Mouse (Mus musculus) common myeloid progenitor, adult 5-6 weeks (primary cell): ENCODE measurements around the gene Gm5460. TPM values are rescaled to one million over a fixed set of nuclear protein-coding genes. Genes with fewer than 3 reads are reported as not detected.

Experiments used
- ATAC-seq: replicated peaks from 2 replicates; pipeline ENCODE4 v1.8.0; 2016; ENCODE audit warnings: low read depth, mild to moderate bottlenecking, moderate TSS enrichment, inconsistent platforms; ENCODE audit not compliant: poor library complexity, severe bottlenecking
- total RNA-seq: library from RNA; stranded (forward); fragments of 200-1000, 187-1606 nt; gene quantifications from 2 replicates; pipeline ENCODE4 v1.2.3, GENCODE M21; 2017

Gm5460 gene
- total RNA-seq, 1 experiment from 2014 or later: not detected

DNA sequence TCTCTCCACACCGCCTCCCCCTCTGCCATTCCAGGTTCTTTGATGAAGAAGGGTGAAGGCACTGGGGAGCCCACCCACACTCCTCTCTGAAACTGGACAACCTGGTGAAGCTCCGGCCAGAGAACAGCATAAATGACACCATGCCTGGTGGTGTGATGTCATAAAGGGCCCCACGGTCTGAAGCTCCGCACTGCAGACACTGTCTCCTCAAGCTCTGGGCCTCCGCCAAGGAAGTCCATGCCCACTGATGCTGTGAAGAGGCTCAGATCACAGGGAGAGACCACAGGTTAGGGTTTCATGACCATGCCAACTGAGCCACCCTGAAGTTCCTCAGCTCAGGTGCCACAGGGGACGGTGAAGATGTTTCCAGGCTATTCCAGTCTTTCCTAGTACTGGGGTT lies 36.0 kb downstream of the Gm5460 start, which contains the start of gene Antxrl:
TSS of gene Antxrl (plus strand) at position 192 of the 400 bp plus-strand sequence.
- no peak for ATAC-seq

DNA sequence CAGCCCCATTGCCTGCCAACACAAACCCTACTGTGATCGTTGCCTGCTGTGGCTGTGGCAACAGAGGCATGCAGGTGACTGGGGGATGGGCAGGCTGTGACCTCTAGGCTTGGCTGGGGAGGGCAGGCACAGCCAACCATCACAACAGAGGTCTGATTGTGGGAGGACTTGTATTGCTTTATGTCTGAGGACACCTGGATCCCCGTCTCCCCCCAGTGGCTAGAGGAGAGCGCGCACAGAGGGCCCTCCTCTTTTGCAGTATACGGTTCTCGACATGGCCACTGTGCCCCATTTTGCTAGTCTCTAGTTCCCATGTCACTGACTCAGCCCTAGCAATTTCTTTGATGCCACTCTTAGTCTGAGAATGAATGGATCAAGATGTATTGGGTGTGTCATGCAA lies 55.1 kb downstream of the Gm5460 start:
- no peak for ATAC-seq

DNA sequence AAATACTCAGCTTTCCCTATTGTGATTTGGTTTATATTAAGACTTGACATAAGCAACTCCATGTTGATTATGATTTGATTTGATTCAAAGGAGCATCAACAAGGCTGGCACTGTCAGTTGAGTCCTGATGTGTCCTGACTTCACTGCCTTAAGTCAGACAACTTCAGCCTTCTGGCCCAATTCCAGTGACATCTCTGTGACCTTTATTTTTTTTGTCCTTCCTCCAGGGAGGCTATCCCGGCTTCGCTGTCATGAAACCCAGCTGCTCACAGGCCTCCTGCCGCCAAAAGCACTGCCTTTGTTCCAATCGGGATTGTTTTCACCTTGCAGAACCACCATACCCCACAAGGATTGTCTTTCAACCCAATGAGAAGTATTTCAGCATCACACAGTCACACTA lies 58.8 kb downstream of the Gm5460 start:
- ATAC-seq: no peak

DNA sequence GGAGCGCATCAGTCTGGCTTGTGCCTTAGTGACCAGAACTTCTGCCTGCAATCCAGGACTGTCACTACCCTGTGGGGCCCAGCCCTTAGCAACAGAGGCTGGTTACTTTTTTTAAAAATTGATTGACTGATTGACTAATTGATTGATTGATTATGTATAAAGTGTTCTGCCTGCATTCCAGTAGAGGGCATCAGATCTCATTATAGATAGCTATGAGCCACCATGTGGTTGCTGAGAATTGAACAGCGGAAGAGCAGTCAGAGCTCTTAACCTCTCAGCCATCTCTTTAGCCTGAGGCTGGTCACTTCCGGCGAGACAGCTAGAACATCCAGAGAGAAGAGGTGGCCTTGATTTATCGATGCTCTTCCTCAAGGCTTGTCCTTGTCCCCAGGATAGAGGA lies 60.7 kb downstream of the Gm5460 start:
- no peak for ATAC-seq

DNA sequence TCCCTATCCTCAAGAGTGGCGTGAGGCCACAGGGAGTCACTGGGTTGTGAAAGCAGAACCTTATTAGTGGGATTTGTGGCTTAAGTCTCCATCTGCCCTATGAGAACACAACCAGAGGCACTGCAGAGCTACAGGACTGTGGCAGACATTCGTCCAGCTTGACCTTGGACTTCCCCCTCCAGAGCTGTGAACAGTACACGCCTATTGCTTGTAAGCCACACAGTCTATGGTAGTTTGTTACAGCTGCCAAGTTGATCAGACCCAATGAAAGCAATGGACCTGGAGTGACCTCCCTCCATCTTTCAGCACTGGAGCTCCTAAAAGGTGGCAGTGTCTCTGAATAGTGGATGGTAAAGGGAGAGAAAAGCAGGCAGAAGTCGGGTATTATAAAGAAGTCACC lies 61.7 kb downstream of the Gm5460 start:
- ATAC-seq: no peak

DNA sequence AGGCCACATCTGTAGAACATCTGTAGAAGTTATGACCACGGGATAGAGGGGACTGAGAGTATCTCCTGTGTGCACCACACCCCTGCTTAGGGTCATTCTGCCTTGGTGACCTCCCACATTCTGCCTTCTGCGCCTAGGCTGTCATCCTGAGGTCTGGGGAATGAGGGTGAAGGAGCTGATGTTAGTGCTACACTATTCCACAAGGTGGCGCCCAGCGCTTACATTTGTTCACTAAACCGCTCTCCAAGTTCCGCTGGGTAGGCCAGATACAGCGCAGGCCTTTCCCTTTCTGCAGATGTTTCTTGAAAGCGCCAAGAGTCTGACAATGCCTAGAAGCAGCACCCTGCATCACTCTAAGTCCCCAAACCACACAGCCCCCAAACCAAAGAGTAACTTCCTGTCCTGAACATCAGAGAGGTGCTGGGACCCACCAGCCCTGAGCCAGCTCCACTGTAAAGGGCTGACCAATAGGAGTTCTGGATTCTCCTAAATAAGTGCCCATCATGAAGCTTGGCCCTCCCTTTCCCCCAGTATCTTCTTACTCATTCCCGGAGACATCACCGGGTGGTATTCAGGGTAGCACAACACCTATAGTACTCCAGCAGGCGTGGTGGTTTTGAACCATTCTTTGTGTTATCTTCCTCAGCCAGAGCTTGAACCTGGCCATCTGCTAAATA lies 63.9 kb downstream of the Gm5460 start:
- ATAC-seq: peak; percentile 97

DNA sequence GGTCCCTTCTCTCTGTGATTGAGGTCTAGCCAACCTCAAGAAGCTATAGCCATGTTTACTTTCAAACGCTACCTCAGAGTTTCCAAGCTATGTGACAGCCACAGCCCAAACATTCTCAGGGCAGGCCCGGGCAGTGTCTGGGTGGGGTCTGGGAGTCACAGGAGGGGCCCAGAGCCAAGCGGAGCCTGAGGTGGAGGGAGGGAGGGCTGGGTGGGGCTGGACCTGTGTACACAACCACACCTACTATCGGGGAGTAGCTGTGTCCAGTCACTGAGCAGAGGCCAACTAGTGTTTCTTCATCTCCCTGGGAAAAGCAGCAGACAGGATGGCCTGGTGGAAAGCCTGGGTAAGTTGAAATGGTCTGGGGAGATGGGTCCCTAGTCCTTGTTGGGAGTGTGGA lies 69.2 kb downstream of the Gm5460 start, which contains the start of gene Anxa8:
TSS of gene Anxa8 (plus strand) at position 251 of the 400 bp plus-strand sequence.
- no peak for ATAC-seq

DNA sequence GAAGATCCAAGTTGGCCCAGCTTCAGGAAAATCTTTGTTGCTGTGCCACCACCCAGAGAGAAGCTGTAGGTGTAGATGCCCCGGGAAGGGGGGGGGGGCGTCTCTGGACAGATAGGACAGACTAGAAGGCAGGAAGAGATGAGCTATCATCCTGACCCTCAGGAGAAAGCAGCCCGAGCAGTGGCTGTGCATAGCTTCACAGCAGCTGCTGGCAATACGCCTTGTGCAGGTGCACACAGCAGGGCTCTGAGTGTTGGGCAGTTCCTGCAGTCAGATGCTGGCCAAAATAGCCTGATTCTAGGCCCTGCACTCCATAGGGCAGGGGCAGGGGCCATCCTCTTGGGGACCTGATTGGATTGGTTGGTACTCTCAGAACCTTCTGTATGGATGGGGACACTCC lies 70.2 kb downstream of the Gm5460 start:
- ATAC-seq: no peak

DNA sequence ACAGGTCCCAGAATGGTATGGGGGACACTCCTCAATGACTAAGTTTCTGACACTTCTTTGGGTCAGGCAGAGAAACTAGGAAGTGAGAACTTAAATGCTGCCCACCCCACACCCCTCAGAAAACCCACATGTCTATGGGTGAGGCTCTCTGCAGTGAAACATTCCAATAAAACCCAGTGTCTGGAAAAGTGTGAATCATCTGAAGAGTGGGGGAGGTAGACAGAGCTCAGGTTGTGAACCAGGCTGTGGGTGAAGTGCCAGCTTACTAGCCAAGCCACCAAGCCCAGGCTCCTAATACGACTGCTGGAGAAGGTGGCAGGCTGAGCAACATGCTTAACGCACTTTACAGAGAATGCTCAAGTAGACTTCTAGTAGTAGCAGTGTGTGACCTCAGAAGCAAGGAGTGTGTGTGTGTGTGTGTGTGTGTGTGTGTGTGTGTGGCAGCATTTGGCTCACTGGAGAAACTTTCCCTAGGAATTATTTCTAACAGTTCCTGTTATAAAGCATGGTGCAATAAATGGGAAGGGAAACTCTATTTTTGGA lies 71.4 kb downstream of the Gm5460 start:
- no peak for ATAC-seq

DNA sequence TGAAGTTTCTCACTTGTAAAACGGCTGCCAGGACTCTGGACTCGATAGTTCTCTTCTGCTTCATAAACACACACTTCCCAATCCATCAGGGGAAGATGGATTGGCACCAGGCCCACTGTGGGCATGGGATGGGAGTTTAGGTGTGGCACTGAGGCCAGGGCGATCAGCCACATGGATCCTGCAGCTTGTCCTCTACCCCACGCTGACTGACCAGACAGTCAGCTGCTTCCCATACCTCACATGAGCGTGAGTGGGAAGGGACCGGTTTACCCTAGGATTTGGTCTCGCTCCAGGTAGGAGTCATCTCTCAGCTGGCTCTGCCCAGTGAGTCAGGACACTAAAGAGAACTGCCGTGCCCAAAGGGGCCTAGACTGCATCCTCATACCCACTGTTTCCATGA lies 73.2 kb downstream of the Gm5460 start:
- no peak for ATAC-seq

DNA sequence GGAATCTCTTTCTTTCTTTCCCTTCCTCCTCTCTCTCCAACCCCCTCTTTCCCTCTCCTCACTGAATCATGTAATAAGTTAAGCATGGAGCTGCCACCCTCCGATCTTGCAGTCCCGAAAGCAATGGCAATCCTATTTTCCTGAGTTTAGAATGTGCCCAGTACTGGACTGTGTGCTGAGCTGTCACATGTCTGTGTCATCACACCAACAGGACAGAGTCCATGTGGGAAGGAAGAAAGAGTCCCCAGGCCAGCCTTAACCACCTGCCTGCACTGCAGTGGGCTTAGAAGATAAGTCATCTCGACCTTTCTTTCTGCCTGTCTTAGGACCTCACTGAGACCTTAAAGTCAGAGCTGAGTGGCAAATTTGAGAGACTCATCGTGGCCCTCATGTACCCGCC lies 74.9 kb downstream of the Gm5460 start:
- no peak for ATAC-seq

DNA sequence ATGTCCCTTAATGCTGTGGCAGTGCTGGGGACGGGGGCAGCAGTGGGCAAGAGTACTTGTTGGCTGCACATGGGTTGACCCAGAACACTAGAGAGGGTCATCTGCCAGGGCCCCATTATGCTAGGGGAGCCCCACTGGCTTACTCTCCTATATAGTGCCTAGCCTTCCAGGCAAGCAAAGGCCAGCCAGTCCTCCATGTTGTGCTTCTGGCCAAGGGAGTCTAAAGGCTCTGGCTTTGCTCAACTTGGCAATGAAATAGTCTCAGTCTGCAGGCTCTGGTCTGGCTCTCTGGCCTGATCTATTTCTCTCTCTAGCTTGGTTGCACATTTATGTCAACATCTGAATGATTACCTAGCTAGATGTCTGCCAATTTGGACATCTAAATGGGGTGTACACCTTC lies 76.3 kb downstream of the Gm5460 start:
- ATAC-seq: no peak

DNA sequence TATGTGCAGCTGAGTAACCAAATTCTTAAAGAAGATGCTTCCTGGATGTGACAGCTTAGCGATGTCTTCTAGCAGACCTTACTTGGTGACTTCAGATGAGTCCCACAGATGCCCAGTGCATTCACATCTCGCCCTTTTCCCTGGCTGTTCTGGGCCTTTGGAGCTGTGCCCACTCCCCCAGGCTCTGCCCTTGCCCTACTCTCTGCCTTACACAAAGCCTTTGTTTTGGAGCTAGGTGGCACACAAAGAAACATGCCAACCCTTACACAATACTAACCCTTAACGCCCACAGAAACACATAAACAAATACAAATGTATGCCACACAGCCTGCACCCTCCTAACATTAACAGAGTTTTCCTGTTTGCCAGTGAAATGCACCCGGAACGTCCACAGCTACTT lies 79.6 kb downstream of the Gm5460 start:
- ATAC-seq: no peak

Other genes starting within 250 kb of the Gm5460 start
- gene Gdf10, start 93.2 kb upstream of the Gm5460 start, total RNA-seq: not detected in 2 replicates
- not detected in 2 replicates for gene Gdf2, start 75.7 kb upstream of the Gm5460 start, total RNA-seq
- not detected in 2 replicates for gene Rbp3, start 62.8 kb upstream of the Gm5460 start, total RNA-seq
- 0.15 TPM in 1 of 2 replicates, not detected in the other for gene Zfp488, start 38.0 kb upstream of the Gm5460 start, total RNA-seq
- not detected in 2 replicates for gene Gm30083, start 1.6 kb upstream of the Gm5460 start, total RNA-seq
- not detected in 2 replicates for gene Antxrl, start 35.9 kb downstream of the Gm5460 start, total RNA-seq
- gene Anxa8, start 69.2 kb downstream of the Gm5460 start, total RNA-seq: not detected in 2 replicates
- gene A630023A22Rik, start 86.0 kb downstream of the Gm5460 start, total RNA-seq: not detected in 2 replicates
- not detected in 2 replicates for gene Npy4r, start 135.7 kb downstream of the Gm5460 start, total RNA-seq
- not detected in 2 replicates for gene Gprin2, start 184.9 kb downstream of the Gm5460 start, total RNA-seq
- gene Syt15, start 202.8 kb downstream of the Gm5460 start, total RNA-seq: not detected in 2 replicates